Mouse (Mus musculus): Measurements from ENCODE around the gene Dars.

GRCm38 (mm10) chr1:128424928-128425327 lies 7.8 kb upstream of the Dars start:
- no peak for TF ChIP-seq POLR2A (IDR thresholded peaks at IDR 0.05; ENCODE audit: extremely low read depth, insufficient read depth, low read length)
- TF ChIP-seq CTCF (IDR thresholded peaks at IDR 0.05; ENCODE audit: extremely low read depth, insufficient read depth, low read length), result no peak

Measured in cortical plate, adult 2 months (tissue).